Mouse (Mus musculus) T-helper 17 cell (primary cell): ENCODE measurements around the gene Stpg4.

Source experiments
- in situ Hi-C, 2 experiments: fragments of 300-600 bp; cut with MboI, MseI; formaldehyde crosslinking; loops; 1 replicate in 1 of 2; 2 replicates in 1 of 2; pipeline ENCODE4 v1.15.1; 2025; ENCODE audit warnings: high pct_unique_total_duplicates in 2 of 2

Gene Stpg4

GRCm38 (mm10) chr17:87447612-87448200 lies 20.2 kb upstream of the Stpg4 start:
- in situ Hi-C loops: no loop called here

GRCm38 (mm10) chr17:87446767-87447611 lies 19.4 kb upstream of the Stpg4 start, which contains the start of gene Calm2:
TSS of gene Calm2 (minus strand) at chr17:87446935.
- in situ Hi-C loops: no loop called here

GRCm38 (mm10) chr17:87445917-87446766 lies 18.6 kb upstream of the Stpg4 start:
- in situ Hi-C loops: no loop called here

GRCm38 (mm10) chr17:87445337-87445916 lies 17.9 kb upstream of the Stpg4 start:
- in situ Hi-C loops: no loop called here

- in situ Hi-C loops: no loop called here
Observed at GRCm38 (mm10) chr17:87444763-87445162, 17.2 kb upstream of the Stpg4 start.

GRCm38 (mm10) chr17:87441537-87441936 lies 14.0 kb upstream of the Stpg4 start:
- in situ Hi-C loops: no loop called here

- in situ Hi-C loops: no loop called here
Observed at GRCm38 (mm10) chr17:87439441-87439840, 11.9 kb upstream of the Stpg4 start.

- in situ Hi-C loops: no loop called here
Observed at GRCm38 (mm10) chr17:87433929-87434328, 6.4 kb upstream of the Stpg4 start.

GRCm38 (mm10) chr17:87432743-87433142 lies 5.2 kb upstream of the Stpg4 start:
- in situ Hi-C loops: no loop called here

GRCm38 (mm10) chr17:87432314-87432713 lies 4.8 kb upstream of the Stpg4 start:
- in situ Hi-C loops: no loop called here

- in situ Hi-C loops: no loop called here
Observed at GRCm38 (mm10) chr17:87429431-87429830, 1.9 kb upstream of the Stpg4 start.

GRCm38 (mm10) chr17:87418082-87418481 lies 9.5 kb downstream of the Stpg4 start:
- in situ Hi-C loops: no loop called here

GRCm38 (mm10) chr17:87406646-87407045 lies 20.9 kb downstream of the Stpg4 start:
- in situ Hi-C loops: no loop called here

- in situ Hi-C loops: no loop called here
Observed at GRCm38 (mm10) chr17:87405576-87405975, 22.0 kb downstream of the Stpg4 start.

GRCm38 (mm10) chr17:87403462-87403861 lies 24.1 kb downstream of the Stpg4 start:
- in situ Hi-C loops: no loop called here

- in situ Hi-C loops: no loop called here
Observed at GRCm38 (mm10) chr17:87402444-87402843, 25.1 kb downstream of the Stpg4 start.

- in situ Hi-C loops: no loop called here
Observed at GRCm38 (mm10) chr17:87397088-87397487, 30.5 kb downstream of the Stpg4 start.

GRCm38 (mm10) chr17:87391242-87391641 lies 36.3 kb downstream of the Stpg4 start:
- in situ Hi-C loops: loop anchor here in 1 of 2 experiments (5.0 kb wide), 1 partner anchor 54 kb away; no protein-coding TSS in a partner anchor

GRCm38 (mm10) chr17:87387068-87387467 lies 40.5 kb downstream of the Stpg4 start:
- in situ Hi-C loops: no loop called here

GRCm38 (mm10) chr17:87385835-87386234 lies 41.7 kb downstream of the Stpg4 start:
- in situ Hi-C loops: no loop called here

- in situ Hi-C loops: no loop called here
Observed at GRCm38 (mm10) chr17:87380681-87381080, 46.9 kb downstream of the Stpg4 start.

GRCm38 (mm10) chr17:87379821-87380220 lies 47.7 kb downstream of the Stpg4 start:
- in situ Hi-C loops: no loop called here
